Mouse (Mus musculus) layer of hippocampus, adult 9-11 months (tissue): ENCODE results near the gene Ttc21a.

Source experiments
- DNase-seq: peaks from one replicate; pipeline ENCODE4 v3.0.0; 2022

The Ttc21a gene

DNA sequence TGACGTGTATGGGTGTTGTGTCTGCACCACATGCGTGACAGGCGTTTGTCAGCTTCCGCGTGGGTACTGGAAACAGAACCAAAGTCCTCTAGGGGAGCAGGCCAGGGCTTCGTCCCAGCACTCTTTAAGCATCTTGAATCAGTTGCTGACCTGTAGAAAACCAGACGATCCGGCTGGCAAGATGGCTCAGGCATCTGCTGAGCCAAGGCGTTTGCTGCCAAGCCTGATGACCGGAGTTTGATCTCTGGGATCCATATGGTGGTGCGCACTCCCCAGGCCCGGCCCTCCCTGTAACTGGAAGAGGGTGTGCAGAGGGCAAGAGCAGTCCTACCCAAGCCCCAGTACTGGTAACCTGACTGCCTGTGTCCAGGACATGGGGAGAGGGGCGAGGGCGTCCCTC, 4.5 kb downstream of the Ttc21a start:
- DNase-seq = no peak

DNA sequence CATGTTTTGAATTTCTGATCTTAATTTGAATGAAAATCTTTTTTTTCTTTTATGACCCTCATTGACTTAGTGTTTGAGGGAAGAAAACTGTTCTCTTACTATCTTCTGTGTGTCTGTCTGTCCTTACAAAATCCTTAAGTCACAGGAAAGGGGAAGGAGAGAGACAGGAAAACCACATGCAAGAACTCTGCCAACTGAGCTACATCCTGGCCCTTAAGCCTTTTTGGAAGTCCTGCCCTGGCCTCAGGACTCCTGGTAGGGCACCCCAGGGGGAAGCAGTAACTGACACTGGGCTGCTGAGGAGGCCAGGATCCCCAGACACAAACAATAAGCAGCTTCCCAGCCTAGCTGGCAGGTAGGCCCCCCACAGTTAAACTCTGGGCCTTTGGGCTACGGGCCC, 5.9 kb downstream of the Ttc21a start:
- DNase-seq = no peak

DNA sequence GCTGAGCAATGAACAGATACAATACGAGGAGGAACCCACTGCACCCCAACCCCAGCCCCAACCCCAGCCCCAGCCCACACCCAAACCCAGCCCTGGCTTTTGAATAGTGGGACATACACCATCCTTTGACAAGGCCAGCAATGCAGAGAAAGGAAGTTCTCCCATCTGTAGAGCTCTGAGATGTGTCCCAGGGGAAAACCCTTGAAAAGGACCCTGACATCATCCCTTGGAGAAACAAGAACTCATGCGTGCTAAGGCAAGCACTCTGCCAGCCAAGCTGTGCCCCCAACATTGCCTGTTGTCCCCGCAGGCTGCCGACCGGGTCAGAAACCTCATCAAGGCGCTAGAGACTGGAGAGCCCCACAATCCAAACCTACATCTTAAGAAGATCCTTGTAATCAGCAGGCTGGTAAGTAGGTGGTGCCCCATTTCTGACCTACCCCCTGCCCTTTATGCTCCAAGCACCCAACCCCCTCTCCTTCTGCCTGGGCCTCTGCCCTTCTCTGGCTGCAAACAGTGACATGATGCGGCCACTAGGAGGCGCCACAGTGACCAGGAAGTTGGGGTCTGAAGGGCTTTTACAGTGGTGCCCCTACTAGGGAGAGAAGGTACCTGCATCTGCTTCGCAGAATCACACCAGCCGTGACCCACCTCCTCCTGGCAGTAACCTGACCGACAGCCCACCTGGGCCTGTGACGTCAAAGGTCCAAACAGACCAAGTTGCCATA, 7.9 kb downstream of the Ttc21a start:
- DNase-seq = no peak

DNA sequence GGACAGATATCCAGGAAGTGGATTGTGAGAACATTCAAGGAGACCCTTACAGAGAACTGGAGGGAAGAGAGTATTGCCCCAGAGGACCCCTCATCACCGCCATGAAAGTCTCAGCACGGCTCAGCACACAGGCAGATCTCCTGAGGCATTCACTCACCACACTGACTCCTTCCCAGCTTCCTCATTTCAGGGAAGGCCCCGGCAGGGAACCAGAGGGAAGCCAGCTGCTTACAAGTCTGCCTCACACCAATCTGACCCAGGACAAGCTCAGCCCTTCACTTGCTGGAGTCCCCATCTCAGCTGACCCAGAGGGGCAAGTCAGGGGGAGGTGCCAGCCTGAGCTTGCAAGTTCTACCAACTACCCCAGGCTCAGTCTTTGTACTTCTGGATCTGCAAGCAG, 11.4 kb downstream of the Ttc21a start:
- DNase-seq = no peak

DNA sequence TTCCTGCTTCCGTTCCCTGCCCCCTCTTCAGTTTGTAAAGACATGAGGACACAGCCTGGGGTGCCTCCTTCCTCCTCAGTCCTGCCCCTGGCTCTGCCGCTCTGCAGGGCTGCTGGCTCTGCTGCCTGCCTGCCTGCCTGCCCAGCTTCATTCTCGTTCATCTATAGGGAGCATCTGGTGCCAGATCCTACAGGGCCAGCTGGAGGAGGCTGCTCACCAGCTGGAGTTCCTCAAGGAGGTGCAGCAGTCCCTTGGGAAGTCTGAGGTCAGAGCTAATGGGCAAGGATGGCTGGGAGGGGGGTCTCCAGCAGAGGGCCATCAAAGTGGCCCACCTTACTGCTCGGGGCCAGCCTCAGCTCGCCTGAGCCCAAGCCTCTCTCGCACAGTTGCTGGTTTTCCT, 13.0 kb downstream of the Ttc21a start:
- DNase-seq = no peak

DNA sequence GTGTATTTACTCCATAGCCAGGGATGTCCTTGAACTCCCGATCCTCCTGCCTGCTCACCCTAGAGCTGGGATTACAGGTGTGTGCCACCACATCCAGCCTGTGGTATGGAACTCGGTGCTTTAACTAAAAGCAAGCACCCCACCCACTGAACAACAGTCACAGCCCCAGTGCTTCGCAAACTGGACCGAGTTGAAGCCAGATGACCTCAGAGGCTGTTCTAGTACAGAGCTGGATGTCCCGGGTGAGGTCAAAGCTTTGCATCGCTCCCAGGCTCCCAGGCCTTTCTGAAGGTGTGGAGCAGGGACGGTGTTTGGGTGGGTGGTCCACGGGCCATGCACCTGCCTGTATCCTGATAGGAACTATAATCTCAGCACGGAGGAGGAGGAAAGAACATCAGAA, 14.0 kb downstream of the Ttc21a start:
- no peak for DNase-seq

DNA sequence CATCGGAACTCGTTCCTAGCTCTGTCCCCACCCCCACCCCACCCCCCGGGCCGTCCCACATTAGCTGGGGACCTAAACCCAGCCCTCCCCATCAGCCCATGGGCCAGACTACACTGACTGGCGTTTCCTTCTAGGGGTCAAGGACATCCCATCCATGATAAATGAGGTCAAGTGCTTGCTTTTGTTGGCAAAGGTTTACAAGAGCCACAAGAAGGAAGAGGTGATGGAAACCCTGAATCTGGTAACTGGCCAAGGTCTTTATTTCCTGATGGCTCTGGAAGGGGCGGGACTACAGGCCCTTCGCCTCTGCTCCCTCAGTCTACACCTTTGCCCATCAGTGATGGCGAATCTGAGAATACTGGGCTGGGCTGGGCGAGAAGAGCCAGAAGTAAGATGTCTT, 21.4 kb downstream of the Ttc21a start:
- no peak for DNase-seq

DNA sequence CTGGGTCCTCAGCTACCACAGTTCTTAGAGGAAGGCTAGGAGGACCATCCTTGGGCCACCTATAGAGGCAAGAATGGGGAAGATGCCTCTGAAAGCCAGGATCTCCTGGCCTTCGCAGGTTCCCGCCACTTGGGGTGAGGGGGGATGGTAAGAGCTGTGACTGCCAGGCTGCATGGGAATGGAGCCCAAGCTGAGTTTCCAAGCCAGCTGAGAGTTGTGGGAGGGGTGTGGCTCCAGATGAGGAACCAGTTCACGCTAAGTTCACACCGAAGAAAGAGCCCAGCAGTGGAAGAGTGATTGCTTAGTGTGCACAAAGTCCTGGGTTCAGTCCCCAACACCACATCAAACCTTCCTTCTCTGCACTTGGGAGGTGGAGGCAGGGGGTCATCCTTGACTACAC, 24.8 kb downstream of the Ttc21a start:
- no peak for DNase-seq

DNA sequence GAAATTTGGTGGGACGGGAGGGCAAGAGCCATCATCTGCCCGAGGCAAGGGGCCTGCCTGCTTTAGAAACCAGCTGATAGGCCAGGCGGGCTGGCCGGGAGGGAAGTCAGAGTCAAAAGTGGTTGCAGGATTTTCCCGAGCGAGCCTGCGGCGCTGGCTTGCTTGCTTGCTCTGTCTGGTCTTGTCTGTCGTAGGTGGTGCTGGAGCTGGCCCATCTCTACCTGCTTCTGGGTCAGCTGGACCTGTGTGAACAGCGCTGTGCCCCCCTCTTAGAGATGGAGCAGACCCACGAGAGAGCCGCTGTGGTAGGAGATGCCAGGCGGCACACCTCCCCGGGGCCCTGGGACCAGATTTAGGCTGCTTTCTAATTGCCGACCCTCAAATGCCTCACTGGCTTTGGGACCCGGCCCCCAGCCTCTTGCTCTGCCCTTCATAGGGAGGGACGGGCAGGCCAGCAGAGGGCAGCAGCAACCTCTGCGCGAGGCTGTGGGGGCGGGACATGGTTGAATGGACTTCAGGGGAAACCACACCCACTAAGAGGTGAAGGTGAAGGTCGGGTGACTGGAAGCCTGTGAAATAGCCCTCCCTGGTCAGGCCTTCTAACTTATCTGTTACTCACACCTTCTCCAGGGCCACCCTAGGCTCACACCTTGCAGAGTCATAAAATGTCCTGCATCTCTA, 25.7 kb downstream of the Ttc21a start:
- no peak for DNase-seq

DNA sequence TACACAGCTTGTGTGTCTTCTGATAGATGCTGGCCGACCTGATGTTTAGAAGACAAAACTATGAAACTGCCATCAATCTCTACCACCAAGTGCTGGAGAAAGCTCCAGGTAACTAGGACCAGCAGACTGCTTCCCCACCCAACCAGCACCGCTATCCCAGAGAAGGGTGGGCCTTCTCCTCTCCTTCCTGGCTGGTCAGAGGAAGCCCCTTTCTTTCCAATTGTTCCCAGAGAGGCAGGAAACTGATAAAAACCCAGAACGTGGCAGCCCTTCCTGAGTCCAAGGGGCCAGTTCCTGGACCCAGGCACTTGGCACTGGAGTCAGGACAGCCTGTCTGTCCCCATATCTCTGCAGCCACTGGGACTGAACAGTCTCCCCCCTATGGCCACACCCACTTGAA, 26.8 kb downstream of the Ttc21a start:
- DNase-seq = no peak

DNA sequence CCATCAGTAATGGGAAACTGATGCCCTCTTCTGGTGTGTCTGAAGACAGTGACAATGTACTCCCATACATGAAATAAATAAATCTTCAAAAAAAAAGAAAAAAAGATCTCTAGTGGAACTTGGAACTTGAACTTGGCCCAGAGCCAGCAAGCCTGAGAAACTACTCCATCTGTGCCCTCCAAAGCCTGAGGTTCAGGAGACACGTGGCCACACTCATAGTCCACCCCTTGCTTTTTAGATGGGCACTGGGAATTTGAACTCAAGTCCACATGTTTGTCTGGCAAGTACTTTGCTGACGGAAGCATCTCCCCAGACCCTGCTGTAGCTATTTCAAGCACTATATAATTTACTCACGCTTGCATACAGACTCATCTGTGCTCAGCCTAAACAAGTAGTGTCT, 27.8 kb downstream of the Ttc21a start:
- DNase-seq = no peak

DNA sequence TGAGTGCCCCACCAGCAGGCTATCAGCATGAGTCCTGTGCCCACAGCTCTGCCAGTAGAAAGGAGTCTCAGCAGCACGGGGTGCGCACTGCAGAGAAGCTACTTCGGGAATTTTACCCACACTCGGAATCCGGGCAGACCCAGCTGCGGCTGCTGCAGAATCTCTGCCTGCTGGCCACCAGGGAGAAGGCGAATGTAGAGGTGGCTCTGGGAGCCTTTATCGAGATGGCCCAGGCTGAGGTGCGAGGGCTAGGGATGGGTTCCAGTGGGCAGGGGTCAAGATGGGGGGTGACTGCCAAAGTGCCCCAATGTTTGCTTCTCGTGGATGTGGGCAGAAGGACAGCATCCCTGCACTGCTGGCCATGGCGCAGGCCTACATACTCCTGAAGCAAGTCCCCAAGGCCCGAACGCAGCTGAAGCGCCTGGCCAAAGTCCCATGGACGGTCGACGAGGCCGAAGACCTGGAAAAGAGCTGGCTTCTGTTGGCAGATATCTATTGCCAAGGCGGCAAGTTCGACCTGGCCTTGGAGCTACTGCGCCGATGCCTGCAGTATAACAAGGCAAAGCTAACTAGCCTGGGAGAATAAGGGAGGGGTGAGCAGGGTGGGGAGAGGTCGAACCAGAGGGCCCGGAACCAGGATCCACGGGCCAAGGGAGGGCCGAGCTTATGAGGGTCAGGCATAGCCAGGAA, 29.0 kb downstream of the Ttc21a start:
- no peak for DNase-seq

DNA sequence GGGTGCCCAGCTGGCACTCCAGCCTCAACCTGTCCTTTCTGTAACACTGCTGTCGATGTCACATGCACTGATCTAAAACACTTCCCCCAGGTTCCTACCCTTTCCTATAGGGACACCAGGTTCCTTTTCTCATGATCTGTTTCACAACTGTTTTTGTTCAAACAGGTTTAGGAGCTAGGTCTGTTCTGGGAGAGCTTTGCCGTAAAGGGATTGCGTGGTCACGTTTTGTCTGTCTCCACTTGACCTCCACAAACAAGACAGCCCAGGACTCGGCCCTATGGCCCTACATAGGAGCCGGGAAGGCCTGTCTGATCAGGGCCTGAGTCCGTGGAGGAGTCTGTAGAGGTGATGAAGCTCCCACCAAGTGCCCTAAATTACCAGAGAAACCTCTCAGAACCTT, 32.4 kb downstream of the Ttc21a start:
- DNase-seq = no peak

DNA sequence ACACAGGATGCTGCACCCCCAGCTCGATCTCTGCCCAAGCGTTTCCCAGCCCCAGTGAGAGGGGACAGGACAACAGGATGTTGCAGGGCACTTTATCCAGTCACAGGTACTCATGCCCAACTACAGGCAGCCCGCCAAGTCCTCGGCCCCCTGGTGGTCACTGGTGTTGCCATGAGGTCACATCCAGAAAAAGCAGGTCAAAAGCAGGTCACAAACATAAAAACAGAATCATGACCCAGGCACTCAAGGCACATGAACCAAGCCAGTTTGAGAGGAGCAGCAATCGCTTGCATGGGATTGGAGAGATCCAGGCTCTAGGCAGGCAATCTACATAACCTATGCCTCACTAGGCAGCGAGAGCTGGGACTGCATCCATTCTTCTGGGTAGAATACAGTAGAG, 32.8 kb downstream of the Ttc21a start:
- DNase-seq = no peak

DNA sequence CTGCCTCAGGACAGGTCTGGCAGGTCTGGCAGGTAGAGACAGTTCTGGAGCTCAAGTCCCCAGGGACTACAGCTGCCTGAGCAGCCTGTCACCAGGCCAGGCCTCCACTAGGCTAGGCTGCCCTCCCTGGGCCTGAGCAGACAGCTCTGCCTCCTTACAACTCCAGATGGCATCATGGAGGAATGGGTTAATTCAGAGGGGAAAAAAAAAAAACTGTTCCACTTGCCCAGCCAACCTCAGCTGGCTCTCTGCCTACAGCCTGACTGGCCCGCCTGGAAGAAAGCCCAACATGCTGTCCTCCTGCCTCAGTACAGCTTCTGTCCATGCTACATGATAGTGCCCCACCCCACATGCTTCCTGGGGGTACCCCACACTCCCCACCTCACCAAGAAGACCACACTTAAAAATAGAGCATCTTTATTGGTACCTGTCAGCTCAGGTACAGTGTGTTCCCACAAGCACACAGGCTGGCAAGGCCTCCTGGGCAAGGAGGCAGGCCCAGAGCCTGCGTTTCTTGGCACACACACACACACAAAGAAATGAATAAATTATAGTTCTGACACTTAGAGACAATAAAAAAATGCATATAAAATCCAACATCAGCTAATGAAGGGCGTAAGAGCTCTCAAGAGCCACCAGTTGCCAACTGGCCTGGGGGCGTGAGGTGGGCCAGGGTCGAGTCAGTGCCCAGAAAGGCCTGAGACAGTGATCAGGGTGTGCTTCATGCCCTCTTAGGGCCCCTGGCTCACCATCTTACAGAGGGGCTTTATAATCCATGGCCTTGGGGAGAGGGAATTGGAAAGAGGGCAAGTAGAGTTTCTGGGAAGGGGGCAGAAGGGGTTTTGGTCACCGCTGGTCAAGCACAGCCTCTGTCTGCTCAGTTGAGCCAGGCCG, 33.6 kb downstream of the Ttc21a start:
- peak; percentile 46 for DNase-seq

DNA sequence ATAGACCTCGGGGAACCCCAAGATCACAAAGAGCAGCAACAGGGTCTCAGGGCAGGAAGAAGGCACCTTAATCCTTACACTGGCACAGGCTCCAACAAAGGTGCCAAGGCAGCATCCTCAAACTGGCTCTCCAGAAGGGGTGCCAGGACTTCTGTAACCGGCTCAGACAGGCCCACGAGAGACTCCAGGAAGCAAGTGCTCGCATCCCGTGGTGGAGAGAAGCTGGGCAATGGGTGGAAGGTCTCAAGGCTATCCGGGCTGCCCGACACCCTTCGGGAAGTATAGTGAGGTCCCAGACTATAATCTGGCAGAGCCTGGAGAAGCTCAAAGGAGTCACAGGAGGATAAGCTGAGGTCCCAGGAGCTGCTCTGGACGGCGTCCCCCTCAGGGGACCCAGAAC, 34.8 kb downstream of the Ttc21a start:
- DNase-seq = no peak

DNA sequence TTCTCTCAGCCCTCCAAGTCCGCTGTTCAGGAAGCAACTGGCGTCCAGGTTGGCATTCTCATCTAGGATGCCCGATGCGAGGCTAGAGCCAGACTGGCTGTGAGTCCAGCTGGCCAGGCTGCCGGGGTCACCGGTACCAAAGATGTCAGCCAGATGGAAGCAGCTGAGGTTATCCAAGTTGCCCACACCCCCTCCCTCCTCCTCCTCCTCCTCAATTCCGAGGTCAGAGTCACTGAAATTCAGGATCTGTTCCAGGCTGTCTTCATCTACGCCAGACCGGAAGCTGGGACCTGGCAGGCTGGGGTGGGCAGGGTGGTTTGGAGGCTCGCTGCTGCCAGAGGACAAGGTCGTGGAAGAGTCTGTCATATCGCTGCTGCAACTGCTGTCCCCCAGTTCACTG, 35.2 kb downstream of the Ttc21a start:
- DNase-seq = no peak

DNA sequence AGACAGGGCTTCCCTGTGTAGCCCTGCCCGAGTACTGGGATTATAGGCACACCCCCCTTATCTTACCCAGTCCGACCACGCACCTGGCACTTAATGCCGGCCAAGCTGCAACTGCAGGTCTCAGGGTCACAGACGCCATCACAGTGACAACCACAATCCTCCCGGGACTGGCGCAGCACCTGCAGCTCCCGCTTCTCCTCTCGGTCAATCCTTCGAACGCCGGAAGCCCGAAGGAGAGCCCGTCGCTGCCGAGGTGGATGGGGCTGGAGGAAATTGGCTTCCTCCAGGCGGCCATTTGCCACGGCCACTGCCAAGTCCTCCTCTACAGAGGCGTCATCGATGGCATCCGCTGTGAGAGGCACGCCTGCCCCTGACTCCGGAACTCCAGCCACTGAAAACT, 35.9 kb downstream of the Ttc21a start:
- DNase-seq = no peak

DNA sequence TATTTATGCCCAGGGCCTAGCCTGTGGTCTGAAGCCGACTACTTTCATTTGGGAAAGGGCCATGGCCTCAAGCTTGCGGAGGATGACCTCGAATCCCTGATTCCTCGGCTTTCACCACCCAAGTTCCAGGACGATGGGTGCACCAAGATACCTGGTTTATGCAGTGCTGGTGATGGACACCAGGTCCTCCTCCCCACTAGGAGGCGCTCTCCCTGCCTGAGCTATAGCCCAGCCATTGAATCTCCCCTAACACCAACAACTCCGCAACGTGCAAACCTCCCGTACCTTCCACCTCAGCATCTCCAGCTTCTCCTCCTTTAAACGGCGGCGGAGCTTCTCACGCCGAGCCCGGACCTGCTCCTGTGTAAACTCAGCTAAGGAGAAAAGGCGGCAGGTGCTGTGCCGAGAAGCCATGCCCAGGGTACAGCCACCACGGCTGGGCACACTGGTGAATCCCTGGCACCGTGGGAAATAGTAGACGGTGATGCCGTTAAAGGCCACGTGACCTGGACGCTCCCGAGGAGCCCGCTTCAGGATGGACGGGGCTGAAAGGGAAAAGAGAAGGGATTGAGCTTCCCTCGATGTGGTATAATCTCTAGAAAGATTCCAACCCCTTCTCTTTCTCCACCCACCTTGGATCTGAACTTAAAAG, 36.6 kb downstream of the Ttc21a start:
- DNase-seq = no peak

DNA sequence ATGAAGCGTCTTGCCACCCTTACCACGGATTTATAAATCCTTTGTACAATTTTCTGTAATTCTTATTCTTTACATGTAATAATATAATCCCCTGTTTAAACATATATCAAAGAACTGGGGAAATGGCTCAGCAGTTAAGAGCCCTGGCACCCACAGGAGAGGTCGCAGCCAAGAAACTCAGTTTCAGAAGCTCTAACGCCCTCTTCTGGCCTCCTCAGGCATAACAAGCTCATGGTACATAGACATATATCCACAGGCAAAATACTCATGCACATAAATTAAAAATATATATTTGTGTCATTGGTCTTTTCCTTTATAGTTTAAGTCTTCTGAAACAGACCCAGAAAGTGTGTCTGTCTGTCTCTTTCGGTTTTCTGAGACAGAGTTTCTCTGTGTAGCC, 37.2 kb downstream of the Ttc21a start:
- no peak for DNase-seq

DNA sequence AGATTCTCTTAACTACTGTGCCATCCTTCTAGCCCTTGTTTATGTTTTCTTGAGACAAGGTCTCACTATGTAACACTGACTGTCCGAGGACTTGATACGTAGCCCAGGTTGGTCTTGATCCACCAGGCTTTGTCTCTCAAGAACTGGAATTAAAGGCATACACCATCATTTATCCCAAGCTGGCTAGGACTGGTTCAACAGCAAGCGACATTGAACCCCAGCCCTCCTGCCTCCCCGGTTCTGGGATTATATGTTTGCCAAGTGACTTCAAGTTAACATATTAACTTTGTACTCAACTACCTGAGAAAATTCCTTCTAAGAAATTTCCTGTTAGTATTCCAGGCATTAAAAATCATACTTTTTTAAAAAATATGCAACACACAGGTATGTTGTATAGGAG, 37.9 kb downstream of the Ttc21a start:
- DNase-seq = no peak

DNA sequence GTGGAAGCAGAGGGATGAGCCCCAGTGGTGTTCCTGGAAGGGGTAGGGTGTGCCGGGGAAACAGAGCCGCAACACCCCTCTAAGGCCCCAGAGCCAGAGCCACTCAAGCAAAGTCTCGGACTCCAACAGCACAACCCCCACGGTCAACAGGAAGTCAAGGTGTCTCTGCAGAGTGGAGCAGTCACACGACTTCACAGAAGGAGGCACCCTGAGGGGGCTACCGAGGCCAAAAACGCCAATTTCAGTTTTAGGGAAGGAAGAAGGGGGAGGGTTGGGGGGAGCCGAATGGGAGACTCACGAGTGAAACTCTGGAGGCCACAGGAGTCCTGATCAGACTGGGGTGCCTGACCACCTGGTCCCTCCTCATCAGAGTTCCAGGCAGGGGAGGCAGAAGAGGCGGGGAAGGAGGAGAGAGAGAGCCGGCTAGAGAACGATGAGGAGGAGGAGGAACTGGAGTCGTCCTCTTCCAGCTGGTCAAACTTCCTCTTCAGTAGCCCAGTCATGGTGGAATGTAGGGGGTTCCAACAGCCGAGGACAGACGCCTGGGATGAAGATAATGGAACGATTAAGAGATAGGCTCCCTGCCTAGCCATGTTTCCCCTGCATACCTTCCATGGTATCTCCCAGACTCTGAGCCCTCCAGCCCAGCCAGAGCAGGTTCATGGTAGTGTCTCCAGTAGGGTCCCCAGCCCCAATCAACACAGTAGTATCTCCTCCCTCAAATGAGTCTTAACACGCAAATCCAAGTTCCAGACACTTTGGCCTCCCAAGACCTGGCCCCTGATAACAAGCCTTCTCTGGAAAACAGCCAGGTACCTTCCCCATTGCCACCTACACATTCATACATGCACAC, 39.5 kb downstream of the Ttc21a start:
- DNase-seq = no peak
